Mouse (Mus musculus): ENCODE data around the gene Noc2l. TPM values are rescaled to one million over a fixed set of nuclear protein-coding genes. Genes with fewer than 3 reads are reported as not detected.
A peak's percentile ranks its signal among the peaks of the same experiment; 100 is the strongest.

The Noc2l gene
- total and polyA plus RNA-seq, 3 experiments = 122 to 234 (median 164) TPM

- H3K4me3 ChIP-seq (ENCODE audit: control insufficient read depth in 1 of 2, insufficient read depth in 1 of 2, low read depth in 2 of 2, low read length in 2 of 2) = no peak overlapping the region
- peak overlapping the region; percentile 10; the same call in 1 of the 2 replicates for H3K9ac ChIP-seq (ENCODE audit: control insufficient read depth, low read depth, low read length, poor library complexity, severe bottlenecking)
- H3K4me1 ChIP-seq (ENCODE audit: control insufficient read depth in 1 of 2, insufficient read depth in 2 of 2, low read length in 2 of 2) = peaks cover 3 to 20% of the 10 kb centered on the region in 2 experiments; a peak in 3 of 4 replicates
These were observed 17.2 kb downstream of the Noc2l start for GRCm38 (mm10) chr4:156253043-156253442.

GRCm38 (mm10) chr4:156254361-156255077, 18.7 kb downstream of the Noc2l start:
- H3K27ac ChIP-seq (ENCODE audit: control insufficient read depth, low read depth, low read length) = peak overlapping the region; percentile 71
- H3K4me1 ChIP-seq (ENCODE audit: control insufficient read depth in 1 of 2, insufficient read depth in 2 of 2, low read length in 2 of 2) = peaks cover 3 to 20% of the 10 kb centered on the region in 2 experiments; a peak in 3 of 4 replicates
- DNase-seq (ENCODE audit: low read depth, low spot score) = peak; percentile 54
- peaks cover 0 to 4% of the 10 kb centered on the region in 2 experiments; a peak in 1 of 4 replicates for H3K36me3 ChIP-seq (ENCODE audit: control insufficient read depth in 1 of 2, insufficient read depth in 2 of 2, low read length in 2 of 2)
- no peaks in the 10 kb centered on the region for H3K27me3 ChIP-seq (ENCODE audit: control insufficient read depth in 1 of 2, insufficient read depth in 2 of 2, low read length in 2 of 2)
- TF ChIP-seq SIN3A (IDR thresholded peaks at IDR 0.05; ENCODE audit: low read length) (peak; percentile 51; the same call in 1 of the 2 replicates), MXI1 (IDR thresholded peaks at IDR 0.05; ENCODE audit: low read depth, low read length) (0 out of 2 replicates have a peak, but pooled peaks have one; percentile 28), BHLHE40 (IDR thresholded peaks at IDR 0.05; ENCODE audit: borderline replicate concordance, low read depth, low read length) (no peak)
- H3K9ac ChIP-seq (ENCODE audit: control insufficient read depth, low read depth, low read length, poor library complexity, severe bottlenecking) = peak overlapping the region; percentile 62
- peak overlapping the region; percentile 31 to 33 for H3K4me3 ChIP-seq (ENCODE audit: control insufficient read depth in 1 of 2, insufficient read depth in 1 of 2, low read depth in 2 of 2, low read length in 2 of 2)
- H3K9me3 ChIP-seq (replicated peaks; ENCODE audit: insufficient read depth, low read length) = no peaks in the 10 kb centered on the region
- no peaks in the 10 kb centered on the region for H3K79me2 ChIP-seq (ENCODE audit: control insufficient read depth, insufficient read depth, low read length, poor library complexity)

More at GRCm38 (mm10) chr4:156253043-156253442, 17.2 kb downstream of the Noc2l start:
- H3K9me3 ChIP-seq (replicated peaks; ENCODE audit: insufficient read depth, low read length) = no peaks in the 10 kb centered on the region
- peak; percentile 73 for DNase-seq (ENCODE audit: low read depth, low spot score)
- peaks cover 1 to 4% of the 10 kb centered on the region in 2 experiments; a peak in 2 of 4 replicates for H3K36me3 ChIP-seq (ENCODE audit: control insufficient read depth in 1 of 2, insufficient read depth in 2 of 2, low read length in 2 of 2)
- H3K27me3 ChIP-seq (ENCODE audit: control insufficient read depth in 1 of 2, insufficient read depth in 2 of 2, low read length in 2 of 2) = no peaks in the 10 kb centered on the region
- peak overlapping the region; percentile 42 for H3K27ac ChIP-seq (ENCODE audit: control insufficient read depth, low read depth, low read length)
- H3K79me2 ChIP-seq (ENCODE audit: control insufficient read depth, insufficient read depth, low read length, poor library complexity) = no peaks in the 10 kb centered on the region
- peak; percentile 94 for TF ChIP-seq TCF12 (IDR thresholded peaks at IDR 0.05; ENCODE audit: low read depth, low read length)
- peak; percentile 25; the same call in 1 of the 2 replicates for TF ChIP-seq POLR2AphosphoS2 (IDR thresholded peaks at IDR 0.05; ENCODE audit: low read length)
- TF ChIP-seq MYC (IDR thresholded peaks at IDR 0.05; ENCODE audit: low read depth, low read length) = no peak
- 0 out of 4 replicates have a peak, but pooled peaks of 1 of the 2 experiments have one; percentile 26 for TF ChIP-seq POLR2A (IDR thresholded peaks at IDR 0.05; ENCODE audit: control insufficient read depth in 1 of 2, insufficient read depth in 1 of 2, low read depth in 1 of 2, low read length in 2 of 2, poor library complexity in 1 of 2)
- peak; percentile 90 for TF ChIP-seq GATA1 (IDR thresholded peaks at IDR 0.05; ENCODE audit: low read depth, low read length)
- TF ChIP-seq TAL1 (IDR thresholded peaks at IDR 0.05; ENCODE audit: low read length) = peak; percentile 69
- no peak for TF ChIP-seq E2F4 (IDR thresholded peaks at IDR 0.05; ENCODE audit: borderline replicate concordance, low read depth, low read length)
- peak; percentile 50; the same call in 1 of the 2 replicates for TF ChIP-seq SIN3A (IDR thresholded peaks at IDR 0.05; ENCODE audit: low read length)
- peak; percentile 69 to 88; a peak in 3 of 4 replicates for TF ChIP-seq EP300 (IDR thresholded peaks at IDR 0.05; ENCODE audit: low read depth in 1 of 2, low read length in 2 of 2)
- 0 out of 2 replicates have a peak, but pooled peaks have one; percentile 23 for TF ChIP-seq TBP (IDR thresholded peaks at IDR 0.05; ENCODE audit: low read depth, low read length)
- peak; percentile 84 for TF ChIP-seq ETS1 (IDR thresholded peaks at IDR 0.05; ENCODE audit: low read depth, low read length)
- TF ChIP-seq ELF1 (IDR thresholded peaks at IDR 0.05; ENCODE audit: low read depth, low read length) = no peak
- TF ChIP-seq ZMIZ1 (IDR thresholded peaks at IDR 0.05; ENCODE audit: low read depth, low read length) = 0 out of 2 replicates have a peak, but pooled peaks have one; percentile 21
- no peak for TF ChIP-seq CHD1 (IDR thresholded peaks at IDR 0.05; ENCODE audit: low read depth, low read length)

Data from MEL (cell line).